Mouse (Mus musculus): ENCODE measurements around the gene Med1. TPM values are rescaled to one million over a fixed set of nuclear protein-coding genes. Genes with fewer than 3 reads are reported as not detected.
A peak's percentile ranks its signal among the peaks of the same experiment; 100 is the strongest.
"Not testable (repeated sequence)": the region's sequence is repeated elsewhere in the genome, so short reads cannot be mapped to it uniquely, and the experiment has no call there.

Med1 gene
- polyA plus RNA-seq, 1 experiment from 2014 or later: 21.3 TPM

DNA sequence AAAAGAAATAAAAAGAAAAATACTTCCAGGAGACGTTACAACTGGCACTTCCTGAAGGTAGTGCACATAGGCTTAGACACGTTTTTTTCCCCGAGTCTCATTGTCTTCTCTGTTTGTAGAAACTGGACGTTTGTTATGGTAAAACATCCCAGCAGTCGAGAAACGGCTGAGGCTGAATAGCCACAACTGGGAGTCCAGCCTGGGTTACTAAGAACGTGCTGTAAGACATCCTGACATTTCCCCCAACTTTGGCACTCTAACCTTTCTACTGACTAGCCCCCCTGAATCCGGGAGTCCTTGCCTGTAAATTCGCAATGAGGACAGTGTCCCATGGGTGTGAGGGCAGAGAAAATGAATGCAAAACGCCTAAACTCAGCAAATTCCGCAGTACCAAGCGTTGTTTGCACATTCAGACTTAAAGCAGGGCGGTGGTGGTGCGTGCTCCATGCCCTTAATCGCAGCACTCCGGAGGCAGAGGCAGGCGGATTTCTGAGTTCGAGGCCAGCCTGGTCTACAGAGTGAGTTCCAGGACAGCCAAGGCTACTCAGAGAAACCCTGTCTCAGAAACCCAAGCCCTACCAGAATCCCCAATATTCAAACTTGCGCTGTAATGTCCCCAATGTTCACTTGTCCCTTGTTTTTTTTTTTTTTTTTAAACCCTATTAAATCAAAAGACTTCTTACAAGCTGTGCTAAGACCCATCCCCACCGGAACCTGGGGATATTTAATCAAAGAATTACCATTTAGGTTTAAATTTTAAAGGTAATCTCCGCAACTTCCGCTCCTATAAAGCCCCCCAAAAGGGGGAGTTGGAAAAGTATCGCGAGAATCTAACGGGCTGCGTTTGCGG, 8.9 kb upstream of the Med1 start:
- peak overlapping the region; percentile 100 for H3K9ac ChIP-seq
- H3K27ac ChIP-seq (replicated peaks): peak overlapping the region; percentile 100
- peak overlapping the region; percentile 68 for H3K4me2 ChIP-seq
- H3K36me3 ChIP-seq (replicated peaks): no peaks in the 10 kb centered on the region
- H3K4me3 ChIP-seq (replicated peaks): peak overlapping the region; percentile 96
- no peaks in the 10 kb centered on the region; the same call in 1 of the 2 replicates for H3K27me3 ChIP-seq
- no peak for ATAC-seq (ENCODE audit: insufficient read depth)
- WGBS (ENCODE audit: insufficient replicate concordance): under 1% methylated on average over 27 of the region's 27 CpGs
- peaks cover 18% of the 10 kb centered on the region for H3K4me1 ChIP-seq (replicated peaks)
- no peaks in the 10 kb centered on the region for H3K9me3 ChIP-seq (replicated peaks)

GRCm38 (mm10) chr11:98190820-98191219, 2.3 kb downstream of the Med1 start:
- peaks cover 45% of the 10 kb centered on the region for H3K36me3 ChIP-seq (replicated peaks)
- peak overlapping the region; percentile 15; the same call in 1 of the 2 replicates for H3K9ac ChIP-seq
- WGBS (ENCODE audit: insufficient replicate concordance): 77% methylated on average over 5 of the region's 5 CpGs
- ATAC-seq (ENCODE audit: insufficient read depth): no peak
- H3K27me3 ChIP-seq: no peaks in the 10 kb centered on the region; the same call in 1 of the 2 replicates
- H3K9me3 ChIP-seq (replicated peaks): no peaks in the 10 kb centered on the region
- H3K4me1 ChIP-seq (replicated peaks): peaks cover 30% of the 10 kb centered on the region
- H3K27ac ChIP-seq (replicated peaks): no peak overlapping the region
- no peak overlapping the region for H3K4me2 ChIP-seq
- H3K4me3 ChIP-seq (replicated peaks): no peak overlapping the region

DNA sequence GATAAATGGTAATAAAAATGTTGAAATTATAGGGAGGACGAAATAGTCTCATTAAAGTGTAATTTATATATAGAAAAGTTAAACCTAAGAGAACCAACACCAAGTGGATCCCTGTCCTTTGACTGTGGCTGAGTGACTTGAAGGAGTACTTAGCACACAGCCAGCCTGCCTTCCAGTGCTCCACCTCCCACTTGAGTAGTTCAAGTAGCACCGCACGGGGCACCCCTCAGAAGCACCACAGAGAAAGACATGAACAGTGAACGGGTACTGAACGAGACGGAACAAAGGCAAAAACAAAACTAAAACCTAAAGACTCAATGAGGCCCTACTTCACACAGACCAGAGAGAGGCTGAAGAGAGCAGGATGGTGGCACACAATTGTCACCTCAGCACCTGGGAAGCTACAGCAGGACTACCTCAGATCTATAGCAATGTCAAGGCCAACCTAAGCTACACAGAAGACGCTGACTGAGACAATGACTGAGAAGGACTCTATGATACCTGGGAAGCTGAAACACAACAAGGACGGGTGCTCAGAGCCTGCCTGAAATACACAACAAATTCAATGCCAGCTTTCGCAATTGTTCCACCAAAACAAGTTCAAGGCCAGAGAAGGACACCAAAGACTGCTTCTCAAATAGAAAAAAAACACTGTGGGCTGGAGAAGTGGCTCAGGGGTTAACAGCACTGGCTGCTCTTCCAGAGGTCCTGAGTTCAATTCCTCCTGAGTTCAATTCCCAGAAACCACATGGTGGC, 5.3 kb downstream of the Med1 start:
- 81% methylated on average over 9 of the region's 9 CpGs for WGBS (ENCODE audit: insufficient replicate concordance)
- Histone ChIP-seq H3K27me3 (no peaks in the 10 kb centered on the region), H3K4me2 (no peak overlapping the region)

GRCm38 (mm10) chr11:98182149-98182548, 10.9 kb downstream of the Med1 start:
- H3K27ac ChIP-seq (replicated peaks); H3K27me3 ChIP-seq; H3K9ac ChIP-seq; H3K4me3 ChIP-seq (replicated peaks); H3K4me2 ChIP-seq; H3K9me3 ChIP-seq (replicated peaks); H3K4me1 ChIP-seq (replicated peaks): not testable (repeated sequence)
- peaks cover 82% of the 10 kb centered on the region for H3K36me3 ChIP-seq (replicated peaks)
- ATAC-seq (ENCODE audit: insufficient read depth): peak; percentile 65
- WGBS (ENCODE audit: insufficient replicate concordance): 48% methylated on average over 3 of the region's 3 CpGs

More for the DNA sequence above, 5.3 kb downstream of the Med1 start:
- Histone ChIP-seq H3K36me3 (replicated peaks) (peaks cover 68% of the 10 kb centered on the region), H3K9ac (no peak overlapping the region), H3K9me3 (replicated peaks) (no peaks in the 10 kb centered on the region), H3K4me1 (replicated peaks) (peaks cover 22% of the 10 kb centered on the region), H3K27ac (replicated peaks) (no peak overlapping the region), H3K4me3 (replicated peaks) (no peak overlapping the region)
- ATAC-seq (ENCODE audit: insufficient read depth): no peak

- Histone ChIP-seq H3K27ac (replicated peaks) (no peak overlapping the region), H3K4me3 (replicated peaks) (no peak overlapping the region), H3K36me3 (replicated peaks) (peaks cover 80% of the 10 kb centered on the region), H3K9me3 (replicated peaks) (no peaks in the 10 kb centered on the region), H3K4me2 (no peak overlapping the region), H3K4me1 (replicated peaks) (no peaks in the 10 kb centered on the region), H3K27me3 (no peaks in the 10 kb centered on the region), H3K9ac (no peak overlapping the region)
- no peak for ATAC-seq (ENCODE audit: insufficient read depth)
- WGBS (ENCODE audit: insufficient replicate concordance): 81% methylated on average over 1 of the region's 1 CpGs
Measured at GRCm38 (mm10) chr11:98168400-98168799, 24.7 kb downstream of the Med1 start.

- WGBS (ENCODE audit: insufficient replicate concordance): 68% methylated on average over 6 of the region's 6 CpGs
- Histone ChIP-seq H3K9ac (no peak overlapping the region), H3K36me3 (replicated peaks) (peaks cover 52% of the 10 kb centered on the region), H3K4me2 (no peak overlapping the region), H3K4me1 (replicated peaks) (peaks cover 8% of the 10 kb centered on the region), H3K27me3 (no peaks in the 10 kb centered on the region), H3K4me3 (replicated peaks) (no peak overlapping the region), H3K27ac (replicated peaks) (no peak overlapping the region), H3K9me3 (replicated peaks) (no peaks in the 10 kb centered on the region)
- no peak for ATAC-seq (ENCODE audit: insufficient read depth)
Measured at GRCm38 (mm10) chr11:98155094-98155493, 38.0 kb downstream of the Med1 start.

DNA sequence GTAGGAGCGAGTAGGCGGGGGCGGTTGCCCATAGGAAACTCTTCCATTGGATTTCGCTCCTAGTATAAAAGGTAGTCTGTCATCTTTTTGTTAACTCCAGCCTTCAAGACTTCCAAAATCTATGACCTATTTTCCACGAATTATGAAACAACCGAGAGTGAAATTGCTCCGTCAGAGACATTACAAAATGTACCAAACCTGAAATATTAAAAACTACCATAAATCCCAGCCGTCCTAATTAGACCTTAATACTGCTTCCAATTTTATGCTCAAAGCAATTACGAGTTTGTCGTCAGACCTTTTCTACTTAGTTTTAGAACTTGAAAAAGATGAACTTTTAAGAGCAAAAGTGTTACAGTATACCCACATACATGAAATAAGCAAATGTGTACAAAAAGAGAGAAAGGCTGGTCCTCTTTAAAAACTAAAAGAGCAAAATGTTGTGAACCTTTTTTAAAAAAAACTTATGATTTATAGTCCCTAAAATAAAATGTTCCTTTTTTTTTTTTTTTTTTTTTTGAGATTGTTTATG, 42.4 kb downstream of the Med1 start:
- peak overlapping the region; percentile 100 for H3K4me2 ChIP-seq
- ATAC-seq (ENCODE audit: insufficient read depth): no peak
- no peaks in the 10 kb centered on the region for H3K9me3 ChIP-seq (replicated peaks)
- H3K36me3 ChIP-seq (replicated peaks): peaks cover 12% of the 10 kb centered on the region
- no peak overlapping the region for H3K27ac ChIP-seq (replicated peaks)
- WGBS (ENCODE audit: insufficient replicate concordance): 5% methylated on average over 10 of the region's 10 CpGs
- H3K9ac ChIP-seq: no peak overlapping the region
- H3K27me3 ChIP-seq: no peaks in the 10 kb centered on the region
- H3K4me1 ChIP-seq (replicated peaks): peaks cover 24% of the 10 kb centered on the region
- peak overlapping the region; percentile 92 for H3K4me3 ChIP-seq (replicated peaks)

DNA sequence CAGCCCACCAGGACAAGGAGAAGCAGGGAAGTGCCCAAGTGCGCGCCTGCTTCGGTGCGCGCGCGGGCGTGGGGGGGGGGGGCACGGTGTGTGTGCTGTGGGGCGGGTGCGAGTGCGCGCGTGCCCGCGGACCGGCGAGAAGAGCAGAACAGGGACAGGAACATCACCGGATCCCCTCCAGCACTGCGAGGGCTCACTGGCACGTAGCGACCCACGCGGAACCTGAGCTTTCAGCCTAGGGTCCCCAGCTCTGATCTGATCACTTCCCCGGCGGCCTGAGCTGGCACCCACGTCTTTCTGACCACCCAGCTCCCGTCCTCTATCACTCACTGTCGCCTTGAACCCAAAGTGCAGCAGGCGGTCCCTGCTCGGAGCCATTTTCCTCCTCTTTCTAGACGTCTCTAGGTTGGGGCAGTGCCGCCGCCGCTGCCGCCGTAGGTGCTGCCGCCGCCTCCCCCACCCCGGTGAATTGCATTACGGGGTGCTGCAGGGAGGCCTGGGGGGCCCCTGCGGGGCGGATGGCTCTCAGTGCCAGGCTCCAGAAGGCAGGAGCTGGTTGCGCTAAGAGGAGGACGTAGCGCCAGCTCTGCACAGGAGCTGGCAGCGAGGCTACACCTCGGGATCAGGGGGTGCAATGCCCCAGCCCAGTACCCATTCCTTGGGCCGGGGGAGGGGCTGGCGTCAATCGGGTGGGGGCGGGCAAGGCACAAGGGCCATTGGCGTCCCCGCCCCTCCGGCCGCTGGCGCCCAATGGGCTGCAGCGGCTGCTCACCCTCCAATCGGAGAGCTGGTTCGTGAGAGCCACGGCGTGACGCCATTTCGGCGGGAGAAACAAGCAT, 43.1 kb downstream of the Med1 start, which contains the start of gene Fbxl20:
TSS of gene Fbxl20 (minus strand) at position 618 of the 839 bp plus-strand sequence.
- H3K4me1 ChIP-seq (replicated peaks): peaks cover 24% of the 10 kb centered on the region
- peak within 1 kb of the TSS; percentile 100 for H3K4me2 ChIP-seq
- ATAC-seq (ENCODE audit: insufficient read depth): peak; percentile 76
- no peaks in the 10 kb centered on the region for H3K27me3 ChIP-seq
- peak within 1 kb of the TSS; percentile 92 for H3K4me3 ChIP-seq (replicated peaks)
- H3K36me3 ChIP-seq (replicated peaks): peaks cover 5% of the 10 kb centered on the region
- under 1% methylated on average over 58 of the region's 65 CpGs for WGBS (ENCODE audit: insufficient replicate concordance)
- peak within 1 kb of the TSS; percentile 86 for H3K27ac ChIP-seq (replicated peaks)
- no peaks in the 10 kb centered on the region for H3K9me3 ChIP-seq (replicated peaks)
- H3K9ac ChIP-seq: peak within 1 kb of the TSS; percentile 91

GRCm38 (mm10) chr11:98149304-98149750, 43.8 kb downstream of the Med1 start:
- Histone ChIP-seq H3K4me3 (replicated peaks) (peak overlapping the region; percentile 92), H3K9me3 (replicated peaks) (no peaks in the 10 kb centered on the region), H3K9ac (peak overlapping the region; percentile 91), H3K27ac (replicated peaks) (peak overlapping the region; percentile 86), H3K4me1 (replicated peaks) (peaks cover 24% of the 10 kb centered on the region), H3K36me3 (replicated peaks) (0 out of 2 replicates have a peak, but pooled peaks cover 3% of the 10 kb centered on the region), H3K4me2 (peak overlapping the region; percentile 100), H3K27me3 (no peaks in the 10 kb centered on the region)
- WGBS (ENCODE audit: insufficient replicate concordance): under 1% methylated on average over 56 of the region's 57 CpGs
- ATAC-seq (ENCODE audit: insufficient read depth): peak; percentile 82

DNA sequence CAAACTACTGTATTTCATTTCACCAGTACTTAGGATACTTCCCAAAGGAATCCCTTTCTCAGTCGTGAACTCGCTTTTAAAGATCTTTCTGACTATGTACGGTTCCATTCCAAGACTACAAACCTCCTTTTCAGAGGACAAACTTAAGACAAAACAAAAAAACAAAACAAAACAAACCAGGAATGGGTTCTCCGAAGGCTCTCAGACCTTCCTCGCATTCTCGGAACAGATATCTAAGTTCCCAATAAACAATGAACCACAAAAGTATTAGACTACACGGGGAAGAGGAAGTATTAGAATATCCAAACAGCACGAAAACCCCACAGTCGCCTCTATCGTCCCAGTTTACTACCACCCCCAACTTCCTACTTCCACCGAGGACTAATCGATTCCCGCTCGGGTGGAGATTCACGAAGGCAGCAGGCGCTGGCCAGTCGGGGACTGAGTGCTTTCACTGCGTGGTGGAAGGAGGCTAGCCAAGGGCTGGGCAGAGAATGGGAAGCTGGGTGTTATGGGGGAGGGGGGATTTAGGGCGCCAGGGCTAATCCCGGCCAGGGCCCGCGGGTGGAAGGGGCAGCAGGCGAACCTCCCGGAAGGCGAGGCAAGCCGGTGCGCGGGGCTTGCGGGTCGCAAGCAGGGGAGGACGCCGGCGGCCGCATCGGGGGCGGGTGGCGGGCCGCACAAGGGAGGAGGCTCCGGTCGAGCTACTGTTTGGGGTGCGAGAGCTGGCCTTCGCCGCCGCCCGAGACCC, 44.4 kb downstream of the Med1 start:
- Histone ChIP-seq H3K9ac (peak overlapping the region; percentile 91), H3K4me2 (peak overlapping the region; percentile 100), H3K9me3 (replicated peaks) (no peaks in the 10 kb centered on the region), H3K27ac (replicated peaks) (peak overlapping the region; percentile 86), H3K4me3 (replicated peaks) (peak overlapping the region; percentile 92), H3K27me3 (no peaks in the 10 kb centered on the region), H3K4me1 (replicated peaks) (peaks cover 24% of the 10 kb centered on the region), H3K36me3 (replicated peaks) (0 out of 2 replicates have a peak, but pooled peaks cover 2% of the 10 kb centered on the region)
- ATAC-seq (ENCODE audit: insufficient read depth): peak; percentile 30
- under 1% methylated on average over 45 of the region's 45 CpGs for WGBS (ENCODE audit: insufficient replicate concordance)
